Mouse (Mus musculus) heart, postnatal 10 days (tissue): ENCODE results near the gene Arhgap10. TPM values are rescaled to one million over a fixed set of nuclear protein-coding genes. Genes with fewer than 3 reads are reported as not detected.

Source experiments
- DNase-seq, 2 experiments: peaks; one replicate each; pipeline ENCODE4 v3.0.0; 2021
- intact Hi-C: fragments of 180-260 bp; cut with DNase I; formaldehyde crosslinking; loops from one replicate; pipeline ENCODE4 v1.15.1; 2025
- total RNA-seq, 2 experiments: library from RNA; stranded (reverse); gene quantifications; 2 replicates each; pipeline ENCODE4 v1.2.3; 2021

The Arhgap10 gene
- total RNA-seq, 2 experiments from 2014 or later: 54.5 to 54.6 TPM

GRCm38 (mm10) chr8:77261215-77261614 is 256.5 kb downstream of the Arhgap10 start:
- intact Hi-C loops: no loop called here
- no peak for DNase-seq

GRCm38 (mm10) chr8:77257085-77257451 is 260.7 kb downstream of the Arhgap10 start:
- DNase-seq: no peak
- intact Hi-C loops: no loop called here

- DNase-seq: no peak
- intact Hi-C loops: no loop called here
Observed at GRCm38 (mm10) chr8:77256450-77257084, 261.2 kb downstream of the Arhgap10 start.

- intact Hi-C loops: no loop called here
Observed at GRCm38 (mm10) chr8:77254466-77254865, 263.3 kb downstream of the Arhgap10 start.

GRCm38 (mm10) chr8:77251134-77251533 is 266.6 kb downstream of the Arhgap10 start:
- intact Hi-C loops: no loop called here
- DNase-seq: no peak

More at GRCm38 (mm10) chr8:77254466-77254865, 263.3 kb downstream of the Arhgap10 start:
- no peak for DNase-seq

- intact Hi-C loops: no loop called here
- DNase-seq: no peak
Observed at GRCm38 (mm10) chr8:77250094-77250493, 267.7 kb downstream of the Arhgap10 start.

- intact Hi-C loops: no loop called here
- DNase-seq: no peak
Observed at GRCm38 (mm10) chr8:77241381-77241780, 276.4 kb downstream of the Arhgap10 start.

- no peak for DNase-seq
- intact Hi-C loops: no loop called here
Observed at GRCm38 (mm10) chr8:77239462-77239861, 278.3 kb downstream of the Arhgap10 start.

- intact Hi-C loops: no loop called here
- peak in 1 of 2 experiments; percentile 29 for DNase-seq
Observed at GRCm38 (mm10) chr8:77236701-77237100, 281.1 kb downstream of the Arhgap10 start.

GRCm38 (mm10) chr8:77232411-77232810 is 285.3 kb downstream of the Arhgap10 start:
- peak; percentile 29 to 51 for DNase-seq
- intact Hi-C loops: no loop called here

GRCm38 (mm10) chr8:77231834-77232233 is 285.9 kb downstream of the Arhgap10 start:
- intact Hi-C loops: no loop called here
- peak in 1 of 2 experiments; percentile 7 for DNase-seq

- intact Hi-C loops: no loop called here
- no peak for DNase-seq
Observed at GRCm38 (mm10) chr8:77231211-77231610, 286.5 kb downstream of the Arhgap10 start.

GRCm38 (mm10) chr8:77228688-77229087 is 289.1 kb downstream of the Arhgap10 start:
- DNase-seq: no peak
- intact Hi-C loops: loop anchor here (10.0 kb wide), 1 partner anchor 324 kb away; no protein-coding TSS in a partner anchor

GRCm38 (mm10) chr8:77227742-77228141 is 290.0 kb downstream of the Arhgap10 start:
- peak; percentile 23 to 25 for DNase-seq
- intact Hi-C loops: loop anchor here (10.0 kb wide), 1 partner anchor 323 kb away; no protein-coding TSS in a partner anchor

GRCm38 (mm10) chr8:77223123-77223522 is 294.6 kb downstream of the Arhgap10 start:
- peak; percentile 25 to 34 for DNase-seq
- intact Hi-C loops: loop anchor here (10.0 kb wide), 1 partner anchor 318 kb away; no protein-coding TSS in a partner anchor

GRCm38 (mm10) chr8:77215191-77215590 is 302.6 kb downstream of the Arhgap10 start:
- DNase-seq: no peak
- intact Hi-C loops: no loop called here

GRCm38 (mm10) chr8:77214665-77215064 is 303.1 kb downstream of the Arhgap10 start:
- intact Hi-C loops: no loop called here
- peak; percentile 13 to 25 for DNase-seq

- intact Hi-C loops: no loop called here
- DNase-seq: no peak
Observed at GRCm38 (mm10) chr8:77213893-77214464, 303.8 kb downstream of the Arhgap10 start.

- intact Hi-C loops: no loop called here
- DNase-seq: no peak
Observed at GRCm38 (mm10) chr8:77209297-77209696, 308.5 kb downstream of the Arhgap10 start.
